Mouse (Mus musculus) 416B (cell line): Measurements from ENCODE around the gene Eno1.

ENCODE experiments used
- DNase-seq: peaks from one replicate; pipeline ENCODE4 v3.0.0; 2011; ENCODE audit warnings: low read depth

The Eno1 gene

DNA sequence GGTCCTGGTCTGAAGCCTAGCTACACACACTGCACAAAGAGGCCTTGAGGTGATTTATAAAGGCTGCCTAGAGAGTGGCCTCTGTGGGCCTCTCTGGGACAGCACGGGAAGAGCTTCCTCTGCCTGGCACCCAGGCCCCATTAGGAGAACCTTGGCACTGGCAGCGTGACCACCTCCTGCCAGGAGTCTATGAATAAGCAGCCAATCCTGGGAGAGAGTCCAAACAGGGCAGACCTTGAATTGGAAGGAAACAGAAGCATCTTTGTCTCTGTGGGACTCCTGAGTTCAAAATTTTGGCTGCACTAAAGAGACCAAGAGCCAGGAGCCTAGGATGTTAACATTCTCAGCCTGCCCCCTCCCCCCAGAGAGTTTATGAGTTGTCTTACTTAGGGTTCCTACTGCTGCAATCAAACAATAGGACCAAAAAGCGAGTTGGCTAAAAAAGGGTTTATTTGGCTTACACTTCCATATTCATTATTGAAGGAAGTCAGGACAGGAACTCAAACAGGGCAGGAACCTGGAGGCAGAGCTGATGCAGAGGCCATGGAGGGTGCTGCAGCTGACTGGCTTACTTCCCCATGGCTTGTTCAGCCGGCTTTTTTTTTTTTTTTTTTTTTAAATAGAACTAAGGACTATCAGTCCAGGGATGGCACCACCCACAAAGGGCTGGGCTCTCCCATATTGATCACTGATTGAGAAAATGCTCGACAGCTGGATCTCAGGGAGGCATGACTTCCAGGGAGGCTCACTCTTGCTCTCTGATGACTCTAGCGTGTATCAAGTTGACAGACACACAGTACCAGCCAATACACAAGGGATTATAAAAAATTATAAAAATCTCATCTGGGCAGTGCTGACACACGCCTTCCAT, 9.5 kb upstream of the Eno1 start:
- DNase-seq, result no peak

DNA sequence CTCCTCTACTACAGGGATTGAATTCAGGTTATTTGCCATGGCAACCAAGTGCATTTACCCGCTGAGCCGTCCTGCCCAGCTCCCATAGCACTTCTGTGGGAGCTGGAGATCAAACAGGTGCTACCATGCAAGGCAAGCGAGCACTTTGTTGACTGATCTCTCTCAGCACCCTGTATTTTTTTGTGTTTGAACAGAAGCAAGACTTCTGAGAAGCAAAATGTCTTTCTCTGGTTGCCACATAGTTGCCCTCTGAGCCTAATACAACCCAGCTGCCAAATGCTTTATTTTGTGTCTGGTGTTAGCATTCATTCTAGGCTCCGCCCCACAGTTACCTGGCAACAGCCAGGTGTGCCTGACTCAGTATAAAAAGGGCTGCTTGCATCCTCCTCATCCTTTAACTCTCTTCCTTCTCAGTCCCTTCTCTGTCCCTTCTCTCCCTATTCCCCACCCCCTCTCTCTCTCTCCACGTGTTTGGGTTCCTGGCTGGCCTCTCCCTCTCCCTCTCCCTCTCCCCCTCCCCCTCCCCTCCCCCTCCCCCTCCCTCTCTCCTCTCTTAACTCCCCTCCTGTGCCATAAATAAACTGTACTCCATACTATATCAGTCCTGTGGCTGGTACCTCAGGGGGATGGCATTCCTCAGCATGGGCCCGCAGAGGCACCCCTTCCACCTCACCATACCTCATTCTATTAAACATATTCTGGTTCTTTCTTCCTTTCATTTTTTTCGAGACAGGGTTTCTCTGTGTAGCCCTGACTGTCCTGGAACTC, 7.8 kb upstream of the Eno1 start:
- DNase-seq, result no peak

DNA sequence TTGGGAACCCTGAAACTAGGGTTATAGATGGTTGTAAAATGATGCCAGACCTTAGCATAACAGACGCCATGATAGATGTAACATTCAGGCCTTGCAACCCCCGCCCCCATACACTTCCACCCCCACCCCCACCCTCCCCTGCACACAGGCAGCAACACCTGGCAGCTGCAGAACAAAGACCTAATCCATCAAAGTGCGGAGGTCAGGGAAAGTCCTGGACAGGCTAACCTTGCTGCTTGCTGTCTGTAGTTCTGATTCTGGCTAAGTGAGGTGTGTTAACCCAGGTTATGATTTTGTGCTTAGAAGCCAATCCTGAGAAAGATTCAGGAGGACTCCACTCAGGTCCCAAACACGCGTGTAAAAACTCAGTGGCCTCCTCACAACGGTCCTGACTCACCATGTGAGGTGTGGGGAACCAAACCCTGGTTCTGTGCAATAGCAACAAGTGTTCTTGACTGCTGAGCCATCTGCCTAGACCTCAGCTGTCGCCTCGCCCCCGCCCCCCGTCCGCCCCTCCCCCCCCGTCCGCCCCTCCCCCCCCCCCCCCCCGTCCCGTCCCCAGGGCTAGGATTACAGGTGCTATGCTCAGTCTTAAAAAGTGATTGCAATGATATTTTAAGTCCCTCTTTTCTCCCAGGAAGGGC, 6.7 kb upstream of the Eno1 start:
- no peak for DNase-seq

DNA sequence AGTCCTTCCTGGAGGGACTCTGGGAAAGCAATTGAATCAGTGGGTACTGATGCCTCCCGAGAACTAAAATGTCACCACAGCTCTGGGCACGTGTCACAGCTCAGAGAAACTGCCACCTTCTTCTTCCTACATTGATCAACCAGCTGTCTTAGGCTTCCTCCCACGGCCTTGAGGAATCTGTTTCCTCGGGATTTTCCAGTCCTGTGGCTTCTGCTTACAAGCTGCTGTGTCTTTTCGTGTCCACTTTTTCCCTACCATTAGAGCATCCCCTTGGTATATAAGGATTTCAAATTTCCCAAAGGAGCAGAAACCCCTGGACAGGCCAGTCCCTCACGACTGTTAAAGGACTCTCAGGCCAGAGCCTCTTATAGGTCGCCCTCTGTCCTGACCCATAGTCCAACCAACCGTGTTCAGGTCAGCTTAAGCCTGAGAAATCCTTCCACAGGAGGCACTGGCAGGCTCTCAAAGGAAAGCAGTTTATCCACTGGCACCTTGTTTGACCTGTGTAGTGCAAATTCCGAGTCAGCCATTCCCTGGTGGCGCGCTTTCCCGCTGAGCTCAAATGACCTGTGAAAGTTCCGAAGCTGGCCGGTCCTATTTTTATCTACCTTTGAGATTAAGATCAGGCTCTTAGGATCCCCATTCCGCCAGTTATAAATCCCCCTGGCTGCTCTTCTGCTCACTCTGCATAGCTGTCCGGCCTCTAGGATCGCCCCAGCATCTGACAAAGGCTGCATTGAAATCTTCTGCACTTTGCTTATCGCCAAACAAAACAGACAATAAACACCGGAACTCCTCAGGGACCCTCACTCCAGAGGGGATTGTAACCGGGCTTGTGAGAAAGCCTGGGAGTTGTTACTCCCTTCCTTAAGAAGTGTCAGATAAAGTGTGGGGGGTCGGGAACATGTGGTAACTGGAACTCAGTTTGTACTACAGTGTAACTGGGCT, 5.8 kb upstream of the Eno1 start:
- DNase-seq, result no peak

DNA sequence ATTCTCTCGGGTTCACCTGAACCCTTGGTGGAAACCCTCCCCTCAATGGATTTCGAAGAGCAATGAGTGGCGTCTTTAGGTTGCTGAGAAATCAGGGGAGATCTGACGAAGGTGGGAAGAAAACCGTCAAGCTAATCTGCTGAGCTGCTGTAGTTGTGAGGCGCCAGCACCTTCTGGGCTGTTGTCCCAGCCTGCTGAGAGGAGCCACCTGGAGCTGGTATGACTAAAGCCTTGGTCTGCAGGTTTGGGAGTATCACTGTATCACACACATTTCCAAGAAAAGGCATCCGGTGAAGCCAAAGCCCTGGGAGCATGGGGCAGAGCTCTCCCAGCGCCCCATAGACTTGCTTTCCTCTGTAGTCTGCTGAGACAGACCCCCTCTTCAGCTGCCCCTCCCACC, 4.7 kb upstream of the Eno1 start:
- no peak for DNase-seq

DNA sequence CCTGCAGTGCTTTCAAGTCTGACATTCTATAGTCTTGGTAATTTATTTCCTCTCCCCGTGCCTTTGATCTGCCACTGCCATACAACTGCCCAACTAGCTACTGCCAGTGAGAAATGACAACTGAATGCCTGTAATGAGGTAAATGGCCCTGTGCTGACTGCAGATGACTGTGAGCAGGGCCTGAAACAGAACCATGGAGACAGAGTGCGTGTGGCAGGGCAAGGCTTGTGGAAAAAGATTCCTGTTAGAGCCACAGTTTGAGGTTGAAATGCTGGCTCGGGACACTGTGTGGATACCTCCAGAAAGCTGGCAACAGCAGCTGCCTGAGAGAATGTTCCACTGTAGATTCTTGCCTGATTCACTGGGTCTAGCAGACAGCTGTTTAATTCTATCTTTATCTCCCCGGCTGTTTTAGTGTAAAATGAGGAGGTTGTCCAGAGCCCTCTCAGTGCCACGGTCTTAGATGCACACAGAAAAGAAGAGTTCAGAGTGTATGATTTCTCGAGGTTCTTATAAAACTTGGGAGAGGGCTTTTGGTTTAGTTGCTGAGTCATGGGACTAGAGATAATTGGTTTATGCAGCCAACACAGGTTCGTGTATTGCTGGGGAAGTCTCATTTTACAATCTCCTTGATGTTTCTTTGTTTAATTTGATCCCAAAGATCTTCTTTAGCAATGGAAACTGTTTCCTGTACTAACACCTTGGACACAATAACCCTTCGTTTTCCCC, 1.8 kb upstream of the Eno1 start:
- no peak for DNase-seq

DNA sequence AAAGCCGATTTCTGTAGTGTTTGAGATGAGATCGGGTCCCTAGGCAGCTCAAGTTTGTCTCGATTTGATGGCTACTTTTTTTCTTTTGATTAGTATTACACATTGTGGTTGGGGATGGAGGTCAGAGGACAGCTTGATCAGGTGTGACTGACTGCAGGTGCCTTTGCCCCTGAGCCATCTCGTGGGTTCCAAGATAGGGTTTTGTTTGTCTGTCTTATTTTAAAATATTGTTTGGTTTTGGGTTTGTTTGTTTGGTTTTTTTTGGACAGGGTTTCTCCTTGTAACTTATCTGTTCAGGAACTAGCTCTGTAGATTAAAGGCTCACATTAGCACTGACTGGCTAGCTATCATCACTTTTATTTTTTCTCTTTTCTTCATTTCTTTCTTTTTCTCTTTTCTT, 936 bp upstream of the Eno1 start:
- no peak for DNase-seq

DNA sequence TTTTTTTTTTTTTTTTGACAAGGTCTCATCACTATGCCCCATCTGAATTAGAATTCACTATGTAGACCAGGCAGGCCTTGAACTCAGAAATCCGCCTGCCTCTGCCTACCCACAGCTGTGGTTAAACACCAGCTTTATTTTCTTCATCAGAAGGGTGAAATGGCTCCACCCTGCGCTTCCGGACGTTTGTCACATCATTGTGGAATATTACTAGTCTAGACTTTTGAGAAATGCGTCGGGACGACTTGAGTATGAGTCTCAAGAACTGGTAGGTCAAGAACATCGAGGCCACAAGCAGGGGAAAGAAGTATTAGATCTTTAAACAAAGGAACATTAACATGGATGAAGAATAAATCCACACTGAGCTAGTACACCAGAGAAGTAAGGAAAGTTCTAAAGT, 490 bp upstream of the Eno1 start:
- peak; percentile 71 for DNase-seq

DNA sequence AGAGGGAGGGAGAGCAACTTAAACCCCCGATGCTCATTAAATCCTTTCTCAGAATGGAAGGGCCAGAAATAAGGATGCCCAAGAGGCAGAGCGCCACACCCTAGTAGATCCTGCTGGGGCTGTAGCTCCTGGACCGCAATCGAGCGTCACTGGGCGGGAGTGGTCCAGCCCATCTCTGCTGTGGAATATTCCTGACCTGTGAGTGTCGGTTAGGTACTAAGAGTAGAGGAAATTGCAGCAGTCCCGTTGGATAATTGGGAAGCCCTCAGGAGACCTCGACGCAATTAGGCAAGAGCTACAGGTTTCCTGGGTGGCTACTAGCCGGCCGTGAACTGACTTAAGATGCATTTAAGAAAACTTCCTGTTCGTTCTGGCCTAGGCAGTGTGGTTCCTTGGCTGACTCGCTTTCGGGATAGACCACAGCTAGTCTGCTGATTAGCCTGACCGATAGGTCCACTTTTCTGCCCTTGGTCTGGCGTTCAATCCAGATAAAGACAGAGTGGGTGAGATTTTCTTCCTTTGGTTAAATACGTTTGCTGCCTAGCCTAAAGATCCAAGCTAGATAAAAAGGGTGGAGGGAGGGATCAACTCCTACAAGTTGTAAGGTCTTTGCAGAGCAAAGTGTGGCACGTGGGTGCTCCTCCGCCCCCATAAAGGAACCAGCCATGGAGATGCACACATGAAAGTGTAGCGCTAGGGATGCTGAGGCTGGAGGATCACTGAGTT, 1.3 kb downstream of the Eno1 start:
- peak; percentile 62 for DNase-seq

DNA sequence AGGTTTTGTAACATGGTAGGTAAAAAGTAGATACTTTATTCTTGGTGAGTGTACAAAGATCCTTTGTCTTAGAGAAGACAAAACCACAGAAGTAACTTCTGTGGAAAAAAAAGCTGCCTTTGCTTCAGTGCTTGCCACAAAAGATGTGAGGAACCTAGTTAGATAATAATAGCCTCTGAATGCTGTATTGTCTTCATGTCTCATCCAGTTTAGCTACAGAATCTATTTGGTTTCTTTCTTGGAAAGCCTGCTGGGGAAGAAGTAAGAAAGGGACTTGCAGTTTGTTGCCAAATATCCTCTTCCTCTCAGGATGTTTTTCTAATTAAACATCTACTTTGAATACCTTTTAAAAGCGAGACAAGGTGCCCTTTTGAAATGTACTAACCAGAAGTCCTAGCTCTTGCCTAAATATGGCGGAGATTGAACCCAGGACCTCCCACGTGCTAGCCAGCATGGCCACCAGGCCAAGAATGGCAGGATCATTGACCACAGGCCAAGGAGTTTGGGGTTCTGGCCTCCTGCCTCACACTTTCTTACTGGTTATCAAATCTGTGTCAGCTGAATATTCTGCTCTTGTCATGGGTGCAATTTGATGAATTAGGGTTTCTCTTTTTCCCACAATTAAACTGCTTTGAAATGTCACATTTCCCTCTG, 2.0 kb downstream of the Eno1 start:
- peak; percentile 69 for DNase-seq

DNA sequence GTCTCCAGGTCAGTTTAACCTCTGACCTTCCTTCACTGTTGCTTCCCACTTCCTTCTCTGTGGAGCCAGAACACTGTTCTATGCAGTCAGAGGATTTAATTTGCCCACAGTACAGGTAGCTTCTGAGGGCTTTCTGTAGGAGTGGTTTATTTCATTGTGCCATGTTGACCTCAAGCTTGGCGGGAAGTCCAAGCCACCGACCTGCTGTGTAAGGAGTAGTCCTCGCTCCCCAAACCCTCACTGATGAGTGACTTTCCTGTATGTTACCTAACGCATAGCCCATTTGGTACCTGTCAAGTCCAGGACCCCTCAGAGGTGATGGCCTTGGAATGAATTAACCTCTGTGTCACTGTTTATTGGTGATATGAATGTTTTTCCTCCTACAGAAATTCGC, 2.6 kb downstream of the Eno1 start:
- no peak for DNase-seq

DNA sequence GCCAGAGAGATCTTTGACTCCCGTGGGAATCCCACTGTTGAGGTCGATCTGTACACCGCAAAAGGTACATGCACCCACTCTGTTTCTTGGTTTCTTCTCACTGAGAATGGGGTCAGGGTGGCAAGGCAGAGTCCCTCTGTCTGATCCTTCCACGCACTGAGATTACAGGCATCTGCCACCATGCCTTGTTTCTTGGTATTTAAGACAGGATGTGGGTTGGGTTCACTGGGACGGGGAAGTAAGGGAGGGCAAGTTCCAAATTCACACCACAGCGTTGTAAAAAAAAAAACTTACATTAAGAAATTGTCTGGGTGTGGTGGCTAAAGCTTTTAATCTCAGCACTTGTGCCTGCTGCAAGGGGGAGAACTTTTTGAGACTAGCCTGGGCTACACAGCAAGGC, 3.0 kb downstream of the Eno1 start:
- no peak for DNase-seq

DNA sequence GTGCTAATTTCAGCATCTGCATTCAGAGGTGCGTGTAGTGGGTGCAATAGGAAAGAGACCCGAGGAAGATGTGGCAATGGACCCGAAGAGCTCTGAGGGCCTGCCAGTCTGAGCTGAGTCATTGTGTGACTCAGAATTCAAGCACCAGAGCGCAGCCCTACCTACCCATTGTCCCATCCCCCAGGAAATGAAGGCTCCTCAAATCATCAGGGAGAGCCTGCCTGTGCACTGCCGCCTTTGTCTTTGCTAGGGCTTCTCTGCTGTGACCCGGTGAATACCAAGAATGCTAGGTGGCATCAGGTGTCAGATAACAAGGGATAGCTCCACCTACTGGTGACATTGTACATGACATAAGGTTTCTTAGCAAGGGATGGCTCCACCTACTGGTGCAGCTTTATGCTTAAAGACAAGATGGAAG, 3.4 kb downstream of the Eno1 start:
- peak; percentile 98 for DNase-seq

DNA sequence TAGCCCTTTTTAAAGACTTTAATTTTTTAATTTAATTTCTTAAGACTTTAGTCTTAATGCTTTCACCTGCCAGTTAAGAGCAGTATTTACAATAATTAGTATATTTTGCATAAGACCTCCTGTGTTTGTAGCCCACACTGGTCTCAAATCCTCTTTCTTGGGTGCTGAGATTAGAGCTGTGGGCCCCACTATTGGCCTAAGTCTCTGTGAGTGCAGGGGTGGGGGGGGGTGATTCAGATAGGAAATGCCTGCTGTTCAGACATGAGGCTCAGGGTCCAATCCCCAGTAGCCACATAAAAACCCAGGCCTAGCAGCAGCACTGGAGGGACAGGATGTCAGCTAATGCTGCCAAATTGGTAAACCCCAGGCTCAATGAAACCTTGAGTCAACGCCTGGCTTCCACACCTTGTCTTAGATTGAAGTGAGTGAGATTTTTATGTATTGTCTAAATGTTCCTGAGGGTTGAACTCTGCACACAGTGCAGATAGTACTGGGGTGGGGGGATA, 3.9 kb downstream of the Eno1 start:
- DNase-seq, result no peak

DNA sequence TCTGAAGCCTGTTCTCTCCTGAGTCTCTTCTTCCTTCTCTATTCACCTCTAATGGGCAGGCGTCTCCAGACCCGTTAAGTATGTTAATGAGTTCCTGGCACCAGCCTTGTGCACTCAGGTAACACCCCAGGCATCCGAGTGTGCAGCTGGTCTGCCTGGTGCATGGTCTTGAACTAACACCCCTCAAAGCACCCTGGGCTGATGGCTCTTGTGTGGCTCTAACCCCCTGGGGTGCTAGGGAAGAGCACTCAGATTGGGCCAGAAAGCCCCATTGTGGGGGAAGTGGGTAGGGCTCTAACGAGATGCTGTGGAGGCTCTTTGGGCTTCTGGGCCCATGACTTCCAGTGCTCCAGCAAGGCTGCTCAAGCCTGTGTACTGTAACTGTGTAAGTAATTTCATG, 5.2 kb downstream of the Eno1 start:
- DNase-seq, result no peak

DNA sequence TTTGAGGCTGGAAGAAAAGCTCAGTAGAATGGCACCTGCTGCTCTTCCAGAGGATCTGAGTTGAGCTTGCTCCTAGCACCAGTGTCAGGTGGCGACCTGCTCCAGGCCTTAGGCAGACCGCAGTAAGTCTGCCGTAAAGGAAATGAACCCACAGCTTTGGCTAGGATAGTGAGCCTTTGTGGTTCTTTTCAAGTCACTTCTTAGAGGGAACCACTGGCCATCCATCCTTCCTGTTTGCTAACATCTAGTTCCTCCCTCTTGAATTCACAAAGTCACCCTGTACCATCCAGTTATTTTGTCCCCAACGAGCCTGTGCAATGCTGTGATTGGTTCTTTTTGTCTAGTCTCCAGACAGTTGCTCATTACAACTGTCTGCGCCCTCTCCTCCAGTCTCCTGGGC, 6.2 kb downstream of the Eno1 start:
- DNase-seq, result peak; percentile 86

DNA sequence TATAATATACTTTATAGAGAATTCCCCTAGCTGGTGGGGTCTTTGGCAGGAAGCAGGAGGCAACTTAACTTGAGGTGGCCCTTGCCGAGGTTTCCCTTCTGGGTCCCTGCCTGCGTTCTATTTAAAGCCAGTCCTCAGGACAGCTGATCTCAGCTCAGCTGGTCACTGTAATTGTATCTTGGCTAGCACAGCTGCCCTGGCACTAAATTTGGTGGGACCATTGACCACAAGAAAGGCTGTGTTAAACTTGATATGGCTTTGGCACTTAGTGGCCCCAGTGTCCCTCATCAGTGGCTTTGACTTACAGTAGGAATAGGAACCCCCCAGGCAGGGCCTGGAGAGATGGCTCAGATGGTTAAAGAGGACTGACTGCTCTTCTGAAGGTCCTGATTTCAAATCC, 9.4 kb downstream of the Eno1 start:
- no peak for DNase-seq

DNA sequence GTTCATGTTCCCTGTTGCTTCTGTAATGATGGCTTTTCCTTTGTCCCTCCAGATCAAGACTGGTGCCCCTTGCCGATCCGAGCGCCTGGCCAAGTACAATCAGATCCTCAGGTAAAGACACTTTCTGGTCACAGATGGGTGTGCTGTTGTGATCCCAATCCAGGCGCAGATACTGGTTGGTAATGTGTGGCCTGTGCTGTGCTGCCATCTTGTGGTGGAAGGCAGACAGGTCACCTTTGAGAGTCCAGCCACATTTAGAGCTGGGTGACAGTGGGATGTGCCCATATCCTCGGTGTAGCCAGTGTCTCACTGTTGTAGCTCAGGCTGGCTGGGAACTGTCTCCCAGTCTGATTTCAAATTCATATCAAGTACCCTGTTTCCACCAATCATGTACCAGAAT, 11.5 kb downstream of the Eno1 start:
- peak; percentile 68 for DNase-seq

DNA sequence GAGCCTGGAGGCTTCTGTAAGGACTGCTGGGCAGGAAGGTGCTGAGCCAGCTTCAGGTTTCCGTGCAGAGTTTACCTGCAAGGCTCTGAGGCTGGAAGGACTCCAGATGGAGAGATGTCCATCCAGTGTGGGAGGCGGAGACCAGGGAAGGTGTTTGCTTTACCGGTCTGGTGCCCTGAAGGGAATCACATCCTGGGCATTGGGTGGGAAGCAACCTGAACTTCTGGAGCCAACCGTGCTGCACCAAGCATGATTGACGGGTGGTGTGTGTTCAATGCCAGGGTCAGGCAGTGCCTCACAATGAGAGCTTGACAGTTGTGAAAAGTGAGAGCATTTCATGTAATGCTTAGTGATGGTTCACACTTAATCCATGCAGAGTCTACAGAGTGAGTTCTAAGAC, 12.4 kb downstream of the Eno1 start:
- DNase-seq, result no peak
